Mouse (Mus musculus) E14TG2a.4 (cell line): Measurements from ENCODE around the gene Syt1.
A peak's percentile ranks its signal among the peaks of the same experiment; 100 is the strongest.

Experiments
- H3K27me3 ChIP-seq: 2 replicates; pipeline ENCODE4 v1.6.1; 2014; ENCODE audit warnings: low read length, control low read depth; ENCODE audit not compliant: insufficient read depth
- H3K36me3 ChIP-seq: 2 replicates; pipeline ENCODE4 v1.6.1; 2014; ENCODE audit warnings: low read length, control low read depth; ENCODE audit not compliant: insufficient read depth
- H3K4me1 ChIP-seq: replicated peaks from 2 replicates; pipeline ENCODE4 v1.6.1; 2014; ENCODE audit warnings: low read depth, low read length, control low read depth
- H3K4me3 ChIP-seq: replicated peaks from 2 replicates; pipeline ENCODE4 v1.5.1; 2014; ENCODE audit warnings: mild to moderate bottlenecking, low read length
- H3K9me3 ChIP-seq: 2 replicates; pipeline ENCODE4 v1.6.1; 2014; ENCODE audit warnings: low read length, control low read depth
- CTCF ChIP-seq: conservative IDR thresholded peaks from 2 replicates; pipeline ENCODE4 v1.5.1; 2014; ENCODE audit warnings: low read length
- NANOG ChIP-seq: IDR thresholded peaks from 2 replicates; pipeline ENCODE4 v1.6.1; 2014; ENCODE audit warnings: borderline replicate concordance, low read length, mixed read lengths
- POU5F1 ChIP-seq: IDR thresholded peaks from 2 replicates; pipeline ENCODE4 v1.6.1; 2014; ENCODE audit warnings: low read length, borderline replicate concordance

Syt1 gene

GRCm38 (mm10) chr10:108765564-108765963 lies 245.2 kb downstream of the Syt1 start:
- Histone ChIP-seq H3K4me1 (no peaks in the 10 kb centered on the region), H3K27me3 (no peaks in the 10 kb centered on the region), H3K36me3 (no peaks in the 10 kb centered on the region), H3K9me3 (no peaks in the 10 kb centered on the region), H3K4me3 (no peak overlapping the region)
- TF ChIP-seq NANOG (no peak), CTCF (no peak), POU5F1 (no peak)

- TF ChIP-seq CTCF (no peak), NANOG (no peak), POU5F1 (no peak)
- H3K36me3 ChIP-seq, result no peaks in the 10 kb centered on the region
- no peak overlapping the region for H3K4me3 ChIP-seq
- H3K27me3 ChIP-seq, result no peaks in the 10 kb centered on the region
- no peaks in the 10 kb centered on the region for H3K9me3 ChIP-seq
- H3K4me1 ChIP-seq, result no peaks in the 10 kb centered on the region
Measured at GRCm38 (mm10) chr10:108763722-108764121, 247.1 kb downstream of the Syt1 start.

GRCm38 (mm10) chr10:108753304-108753703 lies 257.5 kb downstream of the Syt1 start:
- no peaks in the 10 kb centered on the region for H3K36me3 ChIP-seq

GRCm38 (mm10) chr10:108743759-108744158 lies 267.0 kb downstream of the Syt1 start:
- no peaks in the 10 kb centered on the region for H3K9me3 ChIP-seq
- H3K36me3 ChIP-seq, result no peaks in the 10 kb centered on the region
- no peaks in the 10 kb centered on the region for H3K4me1 ChIP-seq
- H3K4me3 ChIP-seq, result no peak overlapping the region
- no peaks in the 10 kb centered on the region for H3K27me3 ChIP-seq
- TF ChIP-seq CTCF, result no peak
- TF ChIP-seq NANOG, result no peak
- TF ChIP-seq POU5F1, result no peak

More at GRCm38 (mm10) chr10:108753304-108753703, 257.5 kb downstream of the Syt1 start:
- H3K4me1 ChIP-seq, result no peaks in the 10 kb centered on the region
- H3K9me3 ChIP-seq, result no peaks in the 10 kb centered on the region
- no peak overlapping the region for H3K4me3 ChIP-seq
- no peak for TF ChIP-seq POU5F1
- no peak for TF ChIP-seq NANOG
- TF ChIP-seq CTCF, result no peak
- H3K27me3 ChIP-seq, result no peaks in the 10 kb centered on the region

- Histone ChIP-seq H3K36me3 (no peaks in the 10 kb centered on the region), H3K4me1 (no peaks in the 10 kb centered on the region)
- no peak for TF ChIP-seq POU5F1
- no peak for TF ChIP-seq NANOG
- TF ChIP-seq CTCF, result peak; percentile 14; the same call in 1 of the 2 replicates
Measured at GRCm38 (mm10) chr10:108733982-108734381, 276.8 kb downstream of the Syt1 start.

GRCm38 (mm10) chr10:108728961-108729360 lies 281.8 kb downstream of the Syt1 start:
- Histone ChIP-seq H3K36me3 (no peaks in the 10 kb centered on the region), H3K4me1 (no peaks in the 10 kb centered on the region), H3K4me3 (no peak overlapping the region), H3K27me3 (no peaks in the 10 kb centered on the region), H3K9me3 (no peaks in the 10 kb centered on the region)
- no peak for TF ChIP-seq CTCF

More at GRCm38 (mm10) chr10:108733982-108734381, 276.8 kb downstream of the Syt1 start:
- Histone ChIP-seq H3K9me3 (no peaks in the 10 kb centered on the region), H3K27me3 (no peaks in the 10 kb centered on the region), H3K4me3 (no peak overlapping the region)

- H3K4me3 ChIP-seq, result no peak overlapping the region
- H3K36me3 ChIP-seq, result no peaks in the 10 kb centered on the region
- no peaks in the 10 kb centered on the region for H3K9me3 ChIP-seq
- TF ChIP-seq NANOG (no peak), POU5F1 (no peak), CTCF (no peak)
- H3K4me1 ChIP-seq, result no peaks in the 10 kb centered on the region
- no peaks in the 10 kb centered on the region for H3K27me3 ChIP-seq
Measured at GRCm38 (mm10) chr10:108726391-108726790, 284.4 kb downstream of the Syt1 start.

GRCm38 (mm10) chr10:108724878-108725277 lies 285.9 kb downstream of the Syt1 start:
- no peaks in the 10 kb centered on the region for H3K4me1 ChIP-seq
- no peaks in the 10 kb centered on the region for H3K27me3 ChIP-seq
- H3K36me3 ChIP-seq, result no peaks in the 10 kb centered on the region
- H3K4me3 ChIP-seq, result no peak overlapping the region
- no peak for TF ChIP-seq NANOG
- TF ChIP-seq POU5F1, result no peak
- TF ChIP-seq CTCF, result no peak
- H3K9me3 ChIP-seq, result no peaks in the 10 kb centered on the region

GRCm38 (mm10) chr10:108710514-108710913 lies 300.3 kb downstream of the Syt1 start:
- Histone ChIP-seq H3K36me3 (no peaks in the 10 kb centered on the region), H3K27me3 (no peaks in the 10 kb centered on the region), H3K9me3 (no peaks in the 10 kb centered on the region), H3K4me1 (no peaks in the 10 kb centered on the region), H3K4me3 (no peak overlapping the region)
- TF ChIP-seq POU5F1, result no peak
- no peak for TF ChIP-seq CTCF
- TF ChIP-seq NANOG, result no peak
